Mouse (Mus musculus) midbrain, embryonic 15.5 days (tissue): ENCODE results near the gene Pls3. TPM values are rescaled to one million over a fixed set of nuclear protein-coding genes. Genes with fewer than 3 reads are reported as not detected.
"Not testable (repeated sequence)": the region's sequence is repeated elsewhere in the genome, so short reads cannot be mapped to it uniquely, and the experiment has no call there.

Source experiments
- ATAC-seq: fragments of 200-750 bp; cut with Nextera tagmentation; replicated peaks from 2 replicates; pipeline ENCODE4 v1.8.0; 2017; ENCODE audit warnings: moderate TSS enrichment
- H3K27ac ChIP-seq: fragments of 300-500 bp; sonication (generic); 2 replicates; pipeline ENCODE4 v1.5.1; 2015; ENCODE audit warnings: mild to moderate bottlenecking, inconsistent platforms
- H3K27me3 ChIP-seq: fragments of 300-500 bp; sonication (generic); replicated peaks from 2 replicates; pipeline ENCODE4 v1.6.1; 2015; ENCODE audit warnings: inconsistent platforms
- H3K36me3 ChIP-seq: fragments of 300-500 bp; sonication (generic); replicated peaks from 2 replicates; pipeline ENCODE4 v1.6.1; 2015; ENCODE audit warnings: inconsistent platforms
- H3K4me1 ChIP-seq: fragments of 300-500 bp; sonication (generic); 2 replicates; pipeline ENCODE4 v1.6.1; 2015; ENCODE audit warnings: inconsistent platforms
- H3K4me2 ChIP-seq: fragments of 300-500 bp; sonication (generic); 2 replicates; pipeline ENCODE4 v1.6.1; 2015; ENCODE audit warnings: inconsistent platforms, mild to moderate bottlenecking, moderate library complexity
- H3K4me3 ChIP-seq: fragments of 300-500 bp; sonication (generic); 2 replicates; pipeline ENCODE4 v1.5.1; 2015; ENCODE audit warnings: mild to moderate bottlenecking, inconsistent platforms
- H3K9ac ChIP-seq: fragments of 300-500 bp; sonication (generic); 2 replicates; pipeline ENCODE4 v1.6.1; 2015; ENCODE audit warnings: mild to moderate bottlenecking, inconsistent platforms
- H3K9me3 ChIP-seq: fragments of 300-500 bp; sonication (generic); 2 replicates; pipeline ENCODE4 v1.6.1; 2016; ENCODE audit warnings: inconsistent platforms
- WGBS: fragments of 180-500 bp; shearing (Covaris S2); methylation state at CpG from one replicate; pipeline ENCODE4 v1.1.7; 2015; ENCODE audit warnings: mixed read lengths; 5-methylcytosine and 5-hydroxymethylcytosine counted together
- polyA plus RNA-seq: library from polyadenylated mRNA; unstranded; fragments of >200 nt; fragmentation: Nextera tagmentation; extraction: Ambion mirVana; gene quantifications from 2 replicates; pipeline ENCODE4 v1.2.1, GENCODE M21; 2015

Pls3 gene
- polyA plus RNA-seq, 1 experiment from 2014 or later = 27.9 TPM

- H3K36me3 ChIP-seq = no peaks in the 10 kb centered on the region
- no peaks in the 10 kb centered on the region for H3K27me3 ChIP-seq
- peak overlapping the region; percentile 58 for H3K4me3 ChIP-seq
- H3K4me2 ChIP-seq = peak overlapping the region; percentile 50
- no peaks in the 10 kb centered on the region for H3K9me3 ChIP-seq
- 18% methylated on average over 19 of the region's 19 CpGs for WGBS
- H3K4me1 ChIP-seq = peaks cover 7% of the 10 kb centered on the region; the same call in 1 of the 2 replicates
- peak; percentile 99 for ATAC-seq
- H3K27ac ChIP-seq = peak overlapping the region; percentile 85
- H3K9ac ChIP-seq = peak overlapping the region; percentile 51
Measured at GRCm38 (mm10) chrX:75764135-75764793, 110.7 kb downstream of the Pls3 start.

- not testable (repeated sequence) for H3K36me3 ChIP-seq, ATAC-seq, H3K4me2 ChIP-seq, H3K27me3 ChIP-seq, H3K9ac ChIP-seq, H3K4me3 ChIP-seq, H3K9me3 ChIP-seq, H3K27ac ChIP-seq, H3K4me1 ChIP-seq
- WGBS = 89% methylated on average over 2 of the region's 2 CpGs
Measured at GRCm38 (mm10) chrX:75759461-75759860, 115.5 kb downstream of the Pls3 start.

GRCm38 (mm10) chrX:75759036-75759435 is 115.9 kb downstream of the Pls3 start:
- not testable (repeated sequence) for H3K4me2 ChIP-seq, ATAC-seq, H3K9me3 ChIP-seq, H3K4me1 ChIP-seq, H3K36me3 ChIP-seq, H3K27ac ChIP-seq, H3K4me3 ChIP-seq, H3K27me3 ChIP-seq, H3K9ac ChIP-seq
- WGBS = 77% methylated on average over 12 of the region's 12 CpGs

GRCm38 (mm10) chrX:75757966-75758365 is 117.0 kb downstream of the Pls3 start:
- not testable (repeated sequence) for H3K9ac ChIP-seq, H3K4me2 ChIP-seq, ATAC-seq, H3K36me3 ChIP-seq, H3K4me1 ChIP-seq, H3K27ac ChIP-seq, H3K4me3 ChIP-seq, H3K27me3 ChIP-seq, H3K9me3 ChIP-seq
- 68% methylated on average over 14 of the region's 14 CpGs for WGBS

- not testable (repeated sequence) for H3K9ac ChIP-seq, H3K4me2 ChIP-seq, ATAC-seq
Measured at GRCm38 (mm10) chrX:75754531-75754930, 120.5 kb downstream of the Pls3 start.

GRCm38 (mm10) chrX:75750126-75750725 is 124.8 kb downstream of the Pls3 start:
- H3K27ac ChIP-seq, H3K4me1 ChIP-seq, H3K27me3 ChIP-seq, H3K4me2 ChIP-seq, H3K4me3 ChIP-seq, H3K36me3 ChIP-seq, ATAC-seq, H3K9me3 ChIP-seq, H3K9ac ChIP-seq: not testable (repeated sequence)
- WGBS = 36% methylated on average over 7 of the region's 12 CpGs

More at GRCm38 (mm10) chrX:75754531-75754930, 120.5 kb downstream of the Pls3 start:
- not testable (repeated sequence) for H3K4me1 ChIP-seq, H3K4me3 ChIP-seq, H3K36me3 ChIP-seq, H3K27ac ChIP-seq, H3K27me3 ChIP-seq, H3K9me3 ChIP-seq

- not testable (repeated sequence) for ATAC-seq, H3K4me1 ChIP-seq, H3K4me2 ChIP-seq, H3K27me3 ChIP-seq, H3K4me3 ChIP-seq, H3K9me3 ChIP-seq, H3K36me3 ChIP-seq, H3K27ac ChIP-seq, H3K9ac ChIP-seq
- 70% methylated on average over 10 of the region's 10 CpGs for WGBS
Measured at GRCm38 (mm10) chrX:75749312-75749711, 125.7 kb downstream of the Pls3 start.

- not testable (repeated sequence) for H3K27me3 ChIP-seq
Measured at GRCm38 (mm10) chrX:75744466-75744865, 130.5 kb downstream of the Pls3 start.

GRCm38 (mm10) chrX:75739464-75739863 is 135.5 kb downstream of the Pls3 start:
- WGBS = 83% methylated on average over 3 of the region's 8 CpGs

More at GRCm38 (mm10) chrX:75744466-75744865, 130.5 kb downstream of the Pls3 start:
- not testable (repeated sequence) for H3K27ac ChIP-seq, H3K9ac ChIP-seq, H3K4me3 ChIP-seq, H3K9me3 ChIP-seq, ATAC-seq, H3K4me2 ChIP-seq, H3K36me3 ChIP-seq, H3K4me1 ChIP-seq
- 44% methylated on average over 14 of the region's 14 CpGs for WGBS

More at GRCm38 (mm10) chrX:75739464-75739863, 135.5 kb downstream of the Pls3 start:
- H3K36me3 ChIP-seq, H3K4me1 ChIP-seq, H3K9me3 ChIP-seq, H3K9ac ChIP-seq, H3K4me2 ChIP-seq, H3K27ac ChIP-seq, ATAC-seq, H3K4me3 ChIP-seq, H3K27me3 ChIP-seq: not testable (repeated sequence)
